Mouse (Mus musculus): ENCODE data around the gene Adarb1. TPM values are rescaled to one million over a fixed set of nuclear protein-coding genes. Genes with fewer than 3 reads are reported as not detected.

Adarb1 gene
- total RNA-seq (2021) = 10 to 100 TPM; 22.9 to 25.9 TPM
- long read RNA-seq, experiment 1, full-length matches to known transcripts = 2 of 8 reads
- long read RNA-seq, experiment 1, partial matches to known transcripts = 1 of 8 reads
- long read RNA-seq, experiment 1, other reads (novel, unspliced or antisense) = 5 of 8 reads
- long read RNA-seq, experiment 2, full-length matches to known transcripts = 3 of 9 reads
- long read RNA-seq, experiment 2, partial matches to known transcripts = 4 of 9 reads
- long read RNA-seq, experiment 2, other reads (novel, unspliced or antisense) = 2 of 9 reads

DNA sequence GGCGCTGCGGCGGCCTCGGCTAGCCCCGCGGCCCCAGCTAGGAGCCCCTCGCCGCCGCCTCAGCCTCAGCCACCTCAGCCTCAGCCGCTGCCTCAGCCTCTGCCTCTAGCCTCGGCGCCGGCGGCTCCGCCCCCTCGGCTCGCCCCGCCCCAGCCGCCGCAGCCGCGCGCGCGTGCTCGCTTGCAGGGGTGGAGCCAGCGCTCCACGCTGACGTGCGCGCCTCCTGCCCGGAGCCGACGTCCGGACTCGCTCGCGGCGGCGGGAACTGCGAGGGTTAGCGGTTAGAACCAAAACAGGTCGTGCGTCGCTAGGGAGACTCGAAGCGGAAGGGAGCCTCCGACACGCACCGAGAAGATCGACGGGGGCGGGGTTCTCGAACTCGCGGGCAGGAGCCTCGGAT, at the start of gene Adarb1:
TSS of gene Adarb1 (minus strand) at position 133 of the 400 bp plus-strand sequence.
- peak; percentile 95 to 97 for DNase-seq
- intact Hi-C loops (cut with DNase I) = loop anchor here (2.0 to 5.0 kb wide), 5 partner anchors 15 to 87 kb away; no protein-coding TSS in a partner anchor

DNA sequence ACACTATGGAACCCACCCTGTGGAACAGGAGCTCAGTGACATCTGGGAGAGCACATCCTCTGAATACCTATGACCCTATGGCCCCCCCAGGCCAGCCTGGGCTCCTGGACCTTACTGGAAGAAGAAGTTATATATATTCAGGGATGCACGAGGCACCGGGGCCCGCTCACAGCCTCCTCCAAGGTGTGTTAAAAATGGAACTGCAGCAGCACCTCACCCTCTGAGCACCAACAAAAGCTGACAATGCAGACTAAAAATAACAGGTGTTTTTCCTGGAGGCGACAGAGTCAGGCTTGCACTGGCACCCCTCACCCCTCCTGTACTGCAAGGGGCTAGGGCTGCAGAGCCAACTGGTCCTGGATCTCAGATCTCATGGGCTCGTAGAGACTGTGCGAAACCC, 49.3 kb upstream of the Adarb1 start:
- no peak for DNase-seq
- intact Hi-C loops (cut with DNase I) = no loop called here

DNA sequence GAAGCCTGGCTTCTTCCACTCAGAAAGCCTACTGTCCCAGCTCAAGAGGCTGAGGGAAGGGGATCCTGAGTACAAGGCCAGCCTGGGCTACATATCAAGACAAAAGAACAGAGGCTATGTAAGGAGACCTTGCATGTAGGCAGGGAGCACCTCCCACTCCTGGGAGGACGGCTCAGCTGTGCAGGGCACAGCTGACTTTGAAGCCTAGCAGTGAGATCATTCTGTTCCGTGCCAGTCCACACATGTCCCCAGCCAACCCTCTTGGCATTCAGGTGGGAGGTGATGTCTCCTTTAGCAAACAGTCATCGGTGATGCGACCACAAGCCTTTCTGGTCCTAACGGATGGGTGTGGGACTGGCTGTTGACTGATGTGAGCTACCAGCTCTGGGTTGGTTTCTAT, 47.8 kb upstream of the Adarb1 start:
- intact Hi-C loops (cut with DNase I) = no loop called here
- DNase-seq = no peak

DNA sequence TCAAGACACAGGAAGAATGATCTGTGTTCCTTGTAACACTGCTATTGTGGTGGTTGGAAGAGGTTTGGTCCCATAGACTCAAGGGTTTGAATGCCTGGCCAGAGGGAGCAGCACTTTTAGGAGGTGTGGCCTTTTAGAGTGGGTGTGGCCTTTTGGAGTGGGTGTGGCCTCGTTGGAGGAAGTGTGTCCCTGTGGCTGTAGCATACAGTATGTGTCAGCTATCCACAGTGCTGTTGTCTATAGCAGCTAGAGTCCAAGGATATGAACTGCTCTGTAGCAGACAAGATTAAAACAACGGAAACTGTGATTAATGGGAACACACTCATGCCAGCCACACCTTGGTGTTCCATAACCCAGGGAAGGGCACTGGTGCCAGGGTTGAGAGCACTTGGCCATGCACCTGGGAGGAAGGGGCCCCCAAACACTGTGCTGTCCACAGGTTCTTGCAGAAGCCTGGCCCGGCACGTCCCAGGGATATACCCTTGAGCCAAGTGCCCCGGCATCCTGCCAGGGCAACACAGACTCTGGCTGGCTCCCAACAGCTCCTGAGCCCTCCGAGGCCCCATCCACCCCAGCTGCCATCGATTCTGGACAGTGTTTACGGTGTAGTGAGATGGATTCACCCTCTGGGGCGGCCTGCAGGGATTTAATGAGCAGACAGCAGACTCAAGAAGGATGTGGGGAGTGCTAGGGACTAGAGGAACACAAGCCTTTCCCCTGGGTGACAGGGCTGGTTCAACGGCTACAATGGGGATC, 46.3 kb upstream of the Adarb1 start:
- DNase-seq = peak; percentile 73 to 81
- intact Hi-C loops (cut with DNase I) = no loop called here

DNA sequence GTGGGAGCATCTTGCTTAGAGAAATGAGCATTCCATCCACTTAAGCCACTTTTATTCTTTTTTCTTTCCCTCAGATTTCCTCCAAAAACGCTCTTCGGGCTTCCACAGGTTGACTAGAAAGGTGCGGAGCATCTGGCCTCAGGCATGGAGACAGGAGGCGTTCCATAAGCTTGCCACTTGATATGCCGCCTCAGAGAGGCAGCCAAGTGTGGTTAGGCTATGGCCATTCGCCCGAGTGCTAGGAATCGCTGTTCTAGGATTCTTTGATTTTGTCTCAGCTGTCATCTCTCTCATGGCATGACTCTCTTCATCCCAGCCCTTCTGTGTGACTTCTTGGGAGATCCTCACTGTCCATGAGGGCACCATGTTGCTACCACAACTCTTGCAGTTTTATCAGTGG, 43.1 kb upstream of the Adarb1 start:
- no peak for DNase-seq
- intact Hi-C loops (cut with DNase I) = no loop called here

DNA sequence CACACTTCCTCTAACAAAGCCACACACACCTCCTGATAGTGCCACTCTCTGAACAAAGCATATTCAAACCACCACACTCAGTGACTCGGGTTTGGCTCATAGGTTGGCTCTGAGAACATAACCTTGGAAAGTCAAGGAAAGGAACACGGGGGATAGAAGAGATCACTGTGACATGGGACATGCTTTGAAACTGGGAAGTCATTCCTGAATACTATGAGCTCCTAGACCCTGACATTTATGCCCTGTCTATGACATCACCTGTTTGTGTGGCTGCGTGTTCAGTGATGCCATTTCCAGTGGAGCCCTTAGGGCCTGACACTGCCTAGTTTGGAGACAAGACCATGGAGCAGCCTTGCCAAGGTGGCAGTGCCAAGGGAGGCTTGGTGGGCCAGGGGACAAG, 39.6 kb upstream of the Adarb1 start:
- DNase-seq = no peak
- intact Hi-C loops (cut with DNase I) = no loop called here

DNA sequence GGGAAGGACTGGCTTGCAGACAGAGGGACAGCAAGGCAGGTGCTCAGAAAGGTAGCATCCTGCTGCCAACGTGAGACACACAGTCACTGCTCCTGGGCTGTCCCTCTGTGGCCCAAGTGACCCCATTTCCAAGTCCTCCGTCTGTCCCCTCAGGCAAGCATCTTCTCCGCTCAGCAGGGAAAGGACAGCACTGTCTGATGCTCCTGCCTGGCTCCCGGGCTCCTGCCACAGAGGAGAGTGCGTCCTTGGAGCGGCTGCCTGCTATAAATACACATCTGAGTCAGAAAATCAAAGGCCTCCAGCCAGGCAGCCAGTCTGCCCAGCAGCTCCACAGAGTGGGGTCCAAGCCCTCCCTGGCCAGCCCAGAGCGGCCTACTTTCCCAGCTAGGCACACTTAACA, 38.4 kb upstream of the Adarb1 start:
- intact Hi-C loops (cut with DNase I) = no loop called here
- DNase-seq = peak; percentile 53 to 60

DNA sequence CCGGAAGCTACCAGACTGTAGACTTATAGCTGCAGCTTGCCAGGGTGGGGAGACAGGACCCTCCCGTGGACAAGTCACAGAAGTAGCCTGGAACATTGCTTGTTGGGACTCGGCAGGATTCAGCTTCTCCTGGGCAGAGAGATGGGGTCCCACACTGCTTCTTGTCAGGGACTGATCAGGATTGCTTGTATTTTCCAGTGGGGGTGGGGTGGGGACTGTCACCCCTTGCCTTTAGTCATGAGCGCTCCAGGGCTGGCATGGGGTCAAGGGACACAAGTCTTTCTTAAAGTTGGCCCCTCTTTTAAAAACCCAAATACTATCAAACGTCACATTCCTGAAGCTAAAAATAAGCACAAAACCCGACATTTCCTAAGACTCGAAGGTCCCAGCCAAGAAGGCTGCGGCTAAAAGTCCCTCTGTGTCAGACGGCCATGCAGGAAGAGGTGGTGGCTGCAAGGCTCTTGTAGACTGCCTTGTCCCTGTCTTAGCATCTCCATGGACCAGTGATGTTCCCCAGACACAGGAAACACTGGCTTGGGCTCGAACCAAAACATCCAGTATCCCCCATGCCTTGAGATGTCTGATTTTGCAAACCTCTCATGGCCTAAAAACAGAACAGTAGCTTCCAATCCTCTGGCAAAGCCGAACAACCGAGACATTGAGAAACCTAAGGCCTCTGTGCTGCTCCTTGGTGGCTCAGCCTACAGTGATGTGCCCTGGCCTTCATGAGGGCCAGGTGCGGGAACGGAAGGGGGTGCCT, 37.4 kb upstream of the Adarb1 start:
- intact Hi-C loops (cut with DNase I) = no loop called here

DNA sequence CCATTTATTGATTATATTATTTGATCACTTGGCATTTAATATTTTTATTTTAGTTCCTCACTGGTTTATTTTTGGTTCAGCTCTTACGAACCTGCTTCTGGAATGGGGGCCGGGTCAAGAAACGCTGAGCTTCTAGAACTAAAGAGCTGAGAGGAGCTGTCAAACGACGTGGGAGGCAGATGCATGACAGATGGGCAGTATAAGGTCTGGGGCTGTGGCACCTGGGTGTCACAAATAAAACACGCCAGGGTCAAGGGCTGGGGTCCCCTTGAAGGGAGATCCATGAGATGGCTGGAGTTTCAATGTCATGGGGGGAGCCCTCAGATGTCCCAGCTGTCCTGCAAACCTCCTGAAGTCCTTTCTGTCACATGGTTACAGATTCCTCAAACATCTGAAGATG, 36.7 kb upstream of the Adarb1 start:
- no peak for DNase-seq
- intact Hi-C loops (cut with DNase I) = no loop called here

More for the DNA sequence above, 37.4 kb upstream of the Adarb1 start:
- peak in 1 of 2 experiments; percentile 41 for DNase-seq

DNA sequence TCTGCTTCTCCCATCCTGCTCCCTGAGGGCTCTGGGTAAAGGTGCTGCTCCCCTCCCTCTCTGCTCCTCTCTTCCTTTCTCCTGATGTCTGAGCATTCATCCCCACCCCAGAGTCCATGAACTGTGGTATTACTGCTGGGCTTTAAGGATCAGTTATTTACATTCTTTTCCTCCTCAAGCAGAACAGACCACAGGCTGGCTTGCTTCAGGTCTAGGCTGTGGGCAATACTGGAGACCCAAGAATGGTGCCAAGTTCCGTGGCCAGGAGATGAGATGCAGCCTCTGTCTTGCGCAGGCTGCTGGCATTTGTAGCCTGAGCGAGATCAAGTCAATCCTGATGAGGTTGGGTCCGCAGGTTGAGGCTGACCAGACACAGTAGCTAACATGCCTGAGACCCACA, 33.8 kb upstream of the Adarb1 start:
- DNase-seq = no peak
- intact Hi-C loops (cut with DNase I) = no loop called here

DNA sequence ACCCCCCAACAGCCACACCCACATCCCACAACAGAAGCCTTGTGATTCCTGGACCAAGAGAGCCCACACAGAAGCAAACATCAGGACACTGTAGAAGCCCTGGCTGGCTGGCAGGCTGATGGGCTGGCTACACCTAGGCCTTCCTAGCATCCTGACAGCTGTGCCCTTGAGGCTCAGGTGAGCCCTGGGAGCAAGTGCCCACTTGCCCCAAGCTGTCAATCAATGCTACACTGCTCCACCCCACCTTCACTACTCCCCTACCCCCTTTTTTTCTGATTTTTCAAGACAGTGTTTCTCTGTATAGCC, 32.0 kb upstream of the Adarb1 start:
- no peak for DNase-seq
- intact Hi-C loops (cut with DNase I) = no loop called here

DNA sequence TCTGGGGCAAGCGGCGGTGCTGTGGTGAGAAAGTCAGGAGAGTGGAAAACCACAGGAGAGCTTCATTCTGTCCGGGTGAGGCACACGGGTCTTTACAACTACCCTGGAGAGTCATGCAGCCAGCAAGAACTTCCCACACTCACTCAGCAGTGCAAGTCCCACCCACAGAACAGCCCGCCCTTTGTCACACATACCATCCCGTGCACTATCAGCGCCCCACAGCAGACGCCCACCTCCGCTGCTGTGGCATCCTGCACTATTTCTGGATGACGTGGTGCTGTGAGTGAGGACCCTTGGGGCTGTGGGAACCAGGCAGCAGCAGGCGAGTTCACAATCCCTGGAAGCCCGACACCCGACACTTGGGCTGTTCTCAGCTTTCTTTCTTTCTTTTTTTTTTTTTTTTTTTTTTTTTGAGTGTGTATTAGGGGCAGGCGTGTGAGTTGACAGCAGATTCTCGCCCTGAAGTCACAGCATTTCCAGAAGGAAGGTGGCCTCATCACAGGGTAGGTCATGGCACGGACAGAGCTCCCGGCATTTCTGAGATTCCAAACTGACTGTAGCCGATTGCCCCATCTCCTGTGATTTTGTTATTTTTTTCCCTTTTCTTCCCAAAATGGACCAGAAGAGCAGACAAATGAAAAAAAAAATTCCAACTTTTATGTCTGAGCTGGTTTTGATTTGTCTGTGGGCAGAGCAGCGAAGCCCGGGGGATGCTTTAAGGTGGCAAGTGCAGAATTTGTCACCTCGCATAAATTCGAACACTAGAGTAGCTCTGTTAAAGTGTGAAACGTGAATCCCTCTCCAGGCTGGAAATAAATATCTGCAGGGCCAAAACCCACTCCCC, 31.5 kb upstream of the Adarb1 start:
- peak; percentile 40 to 46 for DNase-seq
- intact Hi-C loops (cut with DNase I) = no loop called here

DNA sequence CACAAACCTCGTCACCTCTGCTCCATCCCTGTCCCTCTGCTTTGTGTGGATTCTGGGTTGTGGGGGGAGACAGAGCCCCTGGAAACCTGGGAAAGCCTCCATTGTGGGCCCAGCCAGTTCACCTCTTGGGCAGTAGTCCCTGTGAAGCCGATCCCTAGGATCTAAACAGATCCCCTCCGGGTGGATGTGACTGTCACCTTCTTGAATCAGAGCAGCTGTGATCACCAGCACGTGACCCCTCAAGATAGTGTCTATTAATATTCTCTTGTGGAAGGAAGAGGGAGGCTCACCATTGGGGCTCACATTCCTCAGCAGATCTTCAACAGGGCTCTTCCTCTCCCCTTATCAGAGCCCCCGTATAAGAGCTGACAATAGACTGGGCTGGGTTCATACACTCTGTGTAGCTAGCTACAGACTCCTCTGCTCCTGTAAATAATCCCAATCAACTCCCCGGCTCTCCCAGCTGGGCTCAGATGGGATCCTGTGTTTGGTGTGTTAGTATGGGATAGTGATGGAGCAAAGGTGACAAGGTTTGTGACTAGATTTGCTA, 30.7 kb upstream of the Adarb1 start:
- intact Hi-C loops (cut with DNase I) = no loop called here
- DNase-seq = no peak

DNA sequence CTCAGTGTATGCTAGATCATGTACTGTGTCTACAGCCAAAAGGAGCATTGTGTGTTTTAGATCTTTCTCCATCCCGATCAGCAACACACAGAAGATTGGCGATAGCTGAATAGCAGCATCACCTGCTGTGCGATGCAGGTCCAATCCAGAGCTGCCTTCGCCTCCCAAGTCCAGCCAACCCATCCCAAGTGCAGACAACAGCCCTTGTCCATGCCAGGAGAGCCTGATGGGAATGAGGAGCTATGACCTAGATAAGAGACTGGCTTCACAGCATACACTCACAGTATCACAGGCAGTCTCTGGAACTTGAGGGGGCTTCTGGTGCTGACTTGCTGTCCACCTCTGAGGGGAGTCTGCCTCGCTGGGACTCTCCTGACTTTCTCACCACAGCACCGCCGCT, 30.1 kb upstream of the Adarb1 start:
- no peak for DNase-seq
- intact Hi-C loops (cut with DNase I) = no loop called here

DNA sequence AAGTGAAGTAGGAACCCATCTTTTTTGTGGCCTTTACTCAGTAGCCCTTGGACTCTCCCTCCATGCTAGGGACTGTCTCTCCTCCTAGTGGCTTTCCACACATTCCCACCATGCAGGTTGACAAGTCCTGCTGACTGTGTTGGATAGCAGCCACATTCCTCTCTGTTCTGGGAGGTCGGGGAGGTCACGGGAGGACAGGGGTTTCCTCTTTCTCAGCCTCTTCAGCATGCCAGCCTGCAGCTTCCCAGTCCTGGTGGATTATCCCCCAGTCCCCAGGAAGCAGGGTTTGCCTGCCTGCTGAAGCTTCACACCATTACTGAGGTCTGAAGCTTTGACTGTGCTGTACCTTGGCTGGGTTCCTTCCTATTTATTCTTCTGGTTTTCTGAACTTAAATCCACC, 29.7 kb upstream of the Adarb1 start:
- peak in 1 of 2 experiments; percentile 65 for DNase-seq
- intact Hi-C loops (cut with DNase I) = no loop called here

DNA sequence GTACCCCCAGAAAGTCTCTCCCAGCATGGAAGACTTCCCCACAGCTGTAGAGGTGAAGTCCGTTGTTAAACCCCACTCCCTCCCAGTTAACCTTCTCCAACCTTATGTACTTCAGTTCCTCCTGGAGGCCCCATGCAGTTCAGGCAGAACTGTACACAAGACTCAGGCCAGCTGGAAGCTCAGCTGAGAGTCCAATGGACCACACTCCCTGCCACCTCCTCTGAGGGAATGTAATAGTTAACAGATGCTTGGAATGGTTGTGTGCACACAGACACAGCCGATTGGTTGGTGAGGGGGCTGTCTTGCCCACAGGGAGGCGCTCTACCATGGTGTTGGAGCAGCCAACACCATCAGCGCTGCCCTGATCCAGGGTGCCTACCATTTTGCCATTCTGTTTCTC, 24.2 kb upstream of the Adarb1 start:
- DNase-seq = no peak
- intact Hi-C loops (cut with DNase I) = no loop called here

DNA sequence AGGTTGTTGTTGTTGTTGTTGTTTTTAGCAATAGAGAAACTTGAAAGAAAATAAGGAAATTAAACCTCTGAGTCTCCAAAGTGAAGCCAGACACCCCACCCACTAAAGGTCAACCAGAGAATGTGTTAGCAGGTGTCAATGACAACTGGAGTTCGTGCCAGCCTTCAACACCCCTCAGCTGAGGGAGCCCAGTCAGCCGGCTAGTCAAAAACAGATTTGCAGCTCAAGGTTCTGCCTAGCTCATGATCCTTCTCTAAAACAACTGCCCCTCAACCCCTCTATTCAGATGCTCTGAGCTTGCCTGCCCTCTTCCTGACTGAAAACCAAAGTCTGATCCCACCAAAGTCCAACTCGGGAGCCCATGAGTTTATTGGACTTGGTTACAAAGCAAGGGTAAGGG, 23.7 kb upstream of the Adarb1 start:
- intact Hi-C loops (cut with DNase I) = no loop called here
- peak; percentile 29 to 54 for DNase-seq

DNA sequence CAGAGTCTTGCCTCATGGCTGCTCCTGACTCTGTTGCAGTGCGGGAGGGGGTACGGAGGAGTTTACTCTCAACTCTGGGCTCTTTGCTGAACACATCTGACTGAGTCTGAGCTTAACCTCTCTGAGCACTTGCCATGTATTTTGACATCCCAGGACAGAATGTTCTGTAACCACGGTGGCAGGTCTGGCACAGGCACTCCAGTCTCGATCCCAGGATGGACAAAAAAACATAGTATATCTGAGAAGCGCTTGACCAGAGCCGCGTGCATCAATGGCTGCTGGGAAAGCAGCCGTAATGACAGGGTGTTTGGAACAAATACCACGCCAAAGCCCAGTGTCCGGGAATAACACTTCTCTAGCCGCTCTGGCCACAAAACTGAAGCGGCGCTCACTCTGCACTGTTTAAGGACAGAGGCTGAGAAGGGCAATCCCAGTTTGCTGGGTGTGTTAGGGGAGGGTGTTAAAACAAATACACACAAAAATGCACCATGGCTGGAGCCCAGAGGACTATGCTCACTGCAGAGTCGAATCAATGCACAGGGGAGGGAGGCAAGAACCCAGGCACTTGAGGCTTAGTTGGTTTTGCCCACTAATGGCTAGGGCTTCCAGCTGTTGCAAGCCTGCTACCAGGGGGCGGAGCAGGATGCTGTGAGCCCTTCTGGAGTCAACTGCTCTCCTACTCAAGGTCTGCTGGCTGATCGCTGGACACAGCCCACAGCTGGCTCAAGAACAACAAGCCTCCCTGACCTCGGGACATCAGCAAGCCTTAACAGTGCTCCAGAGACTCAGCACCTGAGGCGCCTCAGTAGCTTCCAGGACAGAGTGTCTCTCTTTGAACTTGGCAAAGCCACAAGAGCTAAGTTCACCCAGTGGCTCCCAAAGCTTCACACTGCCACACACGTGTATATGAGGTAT, 23.0 kb upstream of the Adarb1 start:
- intact Hi-C loops (cut with DNase I) = no loop called here
- DNase-seq = peak; percentile 68 to 69

DNA sequence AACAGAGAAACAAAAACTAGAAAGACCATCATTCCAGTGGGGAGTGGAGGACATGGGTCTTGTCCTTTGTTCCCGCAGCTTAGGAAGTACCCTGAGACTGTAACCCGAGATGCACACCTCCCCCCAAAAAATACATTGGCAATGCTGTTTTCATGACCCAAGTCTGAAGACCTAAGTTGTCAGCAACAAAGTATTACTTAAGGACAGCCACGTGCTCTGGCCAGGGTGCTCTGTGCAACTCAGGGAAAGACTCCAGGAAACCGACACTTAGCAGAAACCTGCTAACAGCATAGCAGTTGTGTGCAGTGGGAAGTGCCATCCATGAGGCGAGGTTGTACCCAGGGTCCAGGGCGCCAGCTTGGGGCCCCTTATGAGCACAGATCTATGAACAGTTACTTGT, 22.2 kb upstream of the Adarb1 start:
- intact Hi-C loops (cut with DNase I) = no loop called here
- DNase-seq = peak in 1 of 2 experiments; percentile 19
